Mouse (Mus musculus) erythroblast, embryonic 14.5 days (primary cell): ENCODE results near the gene Bach2.

ENCODE experiments used
- GATA1 ChIP-seq: IDR thresholded peaks from 2 replicates; pipeline ENCODE4 v1.6.1; 2012; ENCODE audit warnings: low read length, inconsistent platforms, mixed read lengths
- TAL1 ChIP-seq: IDR thresholded peaks from 3 replicates; pipeline ENCODE4 v1.6.1; 2012; ENCODE audit warnings: low read length, inconsistent platforms, mixed read lengths

DNA sequence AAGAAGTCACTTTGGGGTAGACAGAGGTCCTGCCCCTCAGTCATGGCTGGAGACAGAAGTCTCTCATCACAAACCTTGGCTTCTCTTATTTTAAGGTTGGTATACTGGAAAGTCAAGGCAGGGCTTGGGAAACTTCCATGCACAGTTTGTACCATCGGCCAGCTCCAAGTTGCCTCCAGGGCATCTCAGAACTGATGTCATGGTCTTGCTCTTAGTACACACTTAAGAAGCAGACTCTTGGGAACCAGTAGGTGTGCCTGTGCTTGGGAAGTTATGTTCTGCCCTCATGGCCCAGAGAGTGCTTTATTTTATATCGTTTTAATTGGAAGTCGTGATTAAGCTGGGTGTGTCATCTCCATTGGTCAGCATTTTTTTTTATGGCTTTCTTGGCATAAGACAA, 80.7 kb downstream of the Bach2 start:
- TF ChIP-seq GATA1 (no peak), TAL1 (no peak)
